Mouse (Mus musculus): Measurements from ENCODE around the gene Vps8. TPM values are rescaled to one million over a fixed set of nuclear protein-coding genes. Genes with fewer than 3 reads are reported as not detected.
"Not testable (repeated sequence)": the region's sequence is repeated elsewhere in the genome, so short reads cannot be mapped to it uniquely, and the experiment has no call there.

Vps8 gene
- polyA plus RNA-seq, 1 experiment from 2014 or later: 25.4 TPM

DNA sequence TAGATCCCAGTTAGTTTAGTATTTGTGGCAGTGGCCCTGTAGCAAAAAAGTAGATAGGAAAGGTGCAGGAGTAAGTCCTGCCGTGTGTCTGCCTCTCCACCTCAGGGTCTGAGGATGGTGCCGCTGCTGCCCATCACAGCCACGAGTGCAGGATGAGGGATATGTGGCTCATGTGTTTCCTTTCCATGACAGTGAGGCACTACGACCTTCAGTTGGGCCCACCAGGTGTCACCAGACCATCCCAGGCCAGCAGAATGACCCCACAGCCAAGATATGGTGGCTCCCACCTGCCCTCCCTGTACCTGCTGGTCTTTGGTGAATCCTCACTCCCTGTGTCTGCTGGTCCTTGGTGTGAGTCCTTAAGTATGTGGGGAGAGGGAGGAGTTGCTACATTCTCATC is 228.2 kb downstream of the Vps8 start:
- ATAC-seq (replicated peaks; ENCODE audit: extremely low read depth, insufficient read depth, low FRiP score): no peak
- no peak overlapping the region for H3K27ac ChIP-seq (ENCODE audit: low read length)
- peaks cover 12% of the 10 kb centered on the region for H3K4me1 ChIP-seq (ENCODE audit: control insufficient read depth, insufficient read depth, low read length)
- H3K9ac ChIP-seq (ENCODE audit: low read length): no peak overlapping the region
- no peaks in the 10 kb centered on the region for H3K27me3 ChIP-seq (ENCODE audit: control insufficient read depth, insufficient read depth, low read length)
- H3K9me3 ChIP-seq (replicated peaks; ENCODE audit: control insufficient read depth, low read length): no peaks in the 10 kb centered on the region
- WGBS: 86% methylated on average over 4 of the region's 4 CpGs
- H3K36me3 ChIP-seq (ENCODE audit: control insufficient read depth, insufficient read depth): peaks cover 15% of the 10 kb centered on the region
- H3K4me3 ChIP-seq (ENCODE audit: low read length): no peak overlapping the region
- no peak overlapping the region for H3K4me2 ChIP-seq (ENCODE audit: low read depth, low read length)

DNA sequence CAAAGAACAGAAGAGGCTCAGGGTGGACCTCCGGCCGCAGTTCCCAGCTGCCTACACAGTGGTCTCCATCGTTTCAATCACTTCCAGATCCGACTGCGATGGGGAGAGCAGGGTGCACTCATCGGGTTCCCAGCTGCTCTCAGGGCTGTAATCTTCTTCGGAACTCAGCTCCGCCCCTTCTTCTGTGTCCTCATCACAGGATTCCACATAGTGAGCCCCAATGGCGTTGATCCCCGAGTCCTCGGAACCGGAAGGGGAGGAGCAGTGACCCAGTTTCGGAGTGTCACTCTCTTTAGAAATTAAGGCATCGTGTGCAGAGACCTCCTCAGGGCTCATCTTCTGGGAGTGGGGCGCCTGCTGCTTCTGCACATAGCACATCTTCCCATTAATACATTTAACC is 230.2 kb downstream of the Vps8 start:
- Histone ChIP-seq H3K9me3 (replicated peaks; ENCODE audit: control insufficient read depth, low read length) (no peaks in the 10 kb centered on the region), H3K9ac (ENCODE audit: low read length) (no peak overlapping the region), H3K27ac (ENCODE audit: low read length) (no peak overlapping the region), H3K27me3 (ENCODE audit: control insufficient read depth, insufficient read depth, low read length) (no peaks in the 10 kb centered on the region), H3K4me1 (ENCODE audit: control insufficient read depth, insufficient read depth, low read length) (peaks cover 5% of the 10 kb centered on the region; the same call in 1 of the 2 replicates), H3K4me2 (ENCODE audit: low read depth, low read length) (no peak overlapping the region), H3K36me3 (ENCODE audit: control insufficient read depth, insufficient read depth) (peaks cover 14% of the 10 kb centered on the region), H3K4me3 (ENCODE audit: low read length) (no peak overlapping the region)
- no peak for ATAC-seq (replicated peaks; ENCODE audit: extremely low read depth, insufficient read depth, low FRiP score)
- WGBS: 78% methylated on average over 15 of the region's 15 CpGs

DNA sequence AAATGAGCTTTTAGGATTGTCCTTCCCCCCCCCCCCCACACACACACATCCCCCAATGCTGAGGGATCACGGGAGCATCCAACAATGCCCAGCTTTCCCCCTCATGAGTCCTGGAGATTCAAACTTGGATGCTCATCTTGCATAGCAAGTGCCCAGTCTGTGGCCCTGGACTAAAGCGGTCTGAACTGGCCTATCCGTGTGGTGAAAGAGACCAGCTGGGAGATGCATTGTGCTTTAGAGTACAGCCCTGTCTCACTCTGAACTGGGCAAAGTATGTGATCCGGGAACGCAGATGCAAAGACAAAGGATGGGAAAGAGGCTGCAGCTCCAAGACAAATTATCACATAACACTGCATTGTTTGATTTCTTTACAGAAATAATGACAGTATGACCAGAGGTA is 231.5 kb downstream of the Vps8 start:
- Histone ChIP-seq H3K27ac (ENCODE audit: low read length) (no peak overlapping the region), H3K27me3 (ENCODE audit: control insufficient read depth, insufficient read depth, low read length) (no peaks in the 10 kb centered on the region), H3K36me3 (ENCODE audit: control insufficient read depth, insufficient read depth) (peaks cover 11% of the 10 kb centered on the region), H3K4me1 (ENCODE audit: control insufficient read depth, insufficient read depth, low read length) (peaks cover 5% of the 10 kb centered on the region; the same call in 1 of the 2 replicates), H3K9ac (ENCODE audit: low read length) (no peak overlapping the region), H3K4me2 (ENCODE audit: low read depth, low read length) (no peak overlapping the region), H3K4me3 (ENCODE audit: low read length) (no peak overlapping the region), H3K9me3 (replicated peaks; ENCODE audit: control insufficient read depth, low read length) (no peaks in the 10 kb centered on the region)
- WGBS: 71% methylated on average over 5 of the region's 5 CpGs
- ATAC-seq (replicated peaks; ENCODE audit: extremely low read depth, insufficient read depth, low FRiP score): no peak

DNA sequence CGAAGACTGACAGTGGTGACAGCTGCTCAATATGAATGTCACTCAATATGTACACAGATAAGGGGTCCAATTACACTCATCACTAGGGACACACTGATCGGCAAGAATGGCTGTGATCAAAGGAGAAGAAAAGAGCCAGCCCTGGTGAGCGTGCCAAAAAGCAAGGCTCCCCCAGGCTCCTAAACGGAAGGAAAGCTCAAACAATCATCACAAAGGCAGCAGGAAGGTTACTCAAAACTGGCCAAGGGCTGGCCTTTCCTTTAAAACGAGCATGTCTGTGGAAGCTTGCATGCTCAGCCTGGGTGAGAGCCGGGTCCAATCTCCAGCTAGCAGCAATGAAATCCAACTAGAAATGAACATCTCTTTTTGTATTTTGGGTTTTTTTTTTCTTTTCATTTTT is 232.4 kb downstream of the Vps8 start:
- no peak for ATAC-seq (replicated peaks; ENCODE audit: extremely low read depth, insufficient read depth, low FRiP score)
- no peak overlapping the region for H3K9ac ChIP-seq (ENCODE audit: low read length)
- no peak overlapping the region for H3K4me3 ChIP-seq (ENCODE audit: low read length)
- no peak overlapping the region for H3K4me2 ChIP-seq (ENCODE audit: low read depth, low read length)
- peaks cover 13% of the 10 kb centered on the region for H3K36me3 ChIP-seq (ENCODE audit: control insufficient read depth, insufficient read depth)
- H3K27me3 ChIP-seq (ENCODE audit: control insufficient read depth, insufficient read depth, low read length): no peaks in the 10 kb centered on the region
- H3K4me1 ChIP-seq (ENCODE audit: control insufficient read depth, insufficient read depth, low read length): peaks cover 5% of the 10 kb centered on the region; the same call in 1 of the 2 replicates
- H3K9me3 ChIP-seq (replicated peaks; ENCODE audit: control insufficient read depth, low read length): no peaks in the 10 kb centered on the region
- H3K27ac ChIP-seq (ENCODE audit: low read length): no peak overlapping the region
- WGBS: 25% methylated on average over 6 of the region's 6 CpGs

DNA sequence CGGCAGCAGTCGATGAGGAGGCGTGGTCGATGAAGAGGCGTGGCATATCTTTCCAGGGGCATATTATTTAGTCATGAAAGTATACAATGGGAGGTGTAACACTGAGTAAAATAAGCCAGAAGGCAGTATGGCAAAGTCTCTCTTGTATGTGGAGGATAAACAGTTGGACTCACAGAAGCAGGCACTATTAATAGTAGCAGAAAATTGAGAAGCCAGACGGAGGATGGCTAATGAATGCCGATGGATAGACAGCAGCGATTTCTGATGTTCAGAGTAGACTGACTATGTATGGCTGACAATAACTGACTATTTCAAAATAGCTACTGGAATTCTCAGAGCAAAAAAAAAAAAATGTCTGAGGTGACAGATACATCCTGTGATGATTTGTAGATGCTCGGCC is 233.0 kb downstream of the Vps8 start:
- H3K36me3 ChIP-seq (ENCODE audit: control insufficient read depth, insufficient read depth): peaks cover 13% of the 10 kb centered on the region
- no peak overlapping the region for H3K27ac ChIP-seq (ENCODE audit: low read length)
- WGBS: 69% methylated on average over 9 of the region's 9 CpGs
- no peaks in the 10 kb centered on the region for H3K9me3 ChIP-seq (replicated peaks; ENCODE audit: control insufficient read depth, low read length)
- H3K4me3 ChIP-seq (ENCODE audit: low read length): no peak overlapping the region
- H3K4me2 ChIP-seq (ENCODE audit: low read depth, low read length): no peak overlapping the region
- no peaks in the 10 kb centered on the region for H3K27me3 ChIP-seq (ENCODE audit: control insufficient read depth, insufficient read depth, low read length)
- H3K9ac ChIP-seq (ENCODE audit: low read length): no peak overlapping the region
- peaks cover 5% of the 10 kb centered on the region; the same call in 1 of the 2 replicates for H3K4me1 ChIP-seq (ENCODE audit: control insufficient read depth, insufficient read depth, low read length)
- no peak for ATAC-seq (replicated peaks; ENCODE audit: extremely low read depth, insufficient read depth, low FRiP score)

DNA sequence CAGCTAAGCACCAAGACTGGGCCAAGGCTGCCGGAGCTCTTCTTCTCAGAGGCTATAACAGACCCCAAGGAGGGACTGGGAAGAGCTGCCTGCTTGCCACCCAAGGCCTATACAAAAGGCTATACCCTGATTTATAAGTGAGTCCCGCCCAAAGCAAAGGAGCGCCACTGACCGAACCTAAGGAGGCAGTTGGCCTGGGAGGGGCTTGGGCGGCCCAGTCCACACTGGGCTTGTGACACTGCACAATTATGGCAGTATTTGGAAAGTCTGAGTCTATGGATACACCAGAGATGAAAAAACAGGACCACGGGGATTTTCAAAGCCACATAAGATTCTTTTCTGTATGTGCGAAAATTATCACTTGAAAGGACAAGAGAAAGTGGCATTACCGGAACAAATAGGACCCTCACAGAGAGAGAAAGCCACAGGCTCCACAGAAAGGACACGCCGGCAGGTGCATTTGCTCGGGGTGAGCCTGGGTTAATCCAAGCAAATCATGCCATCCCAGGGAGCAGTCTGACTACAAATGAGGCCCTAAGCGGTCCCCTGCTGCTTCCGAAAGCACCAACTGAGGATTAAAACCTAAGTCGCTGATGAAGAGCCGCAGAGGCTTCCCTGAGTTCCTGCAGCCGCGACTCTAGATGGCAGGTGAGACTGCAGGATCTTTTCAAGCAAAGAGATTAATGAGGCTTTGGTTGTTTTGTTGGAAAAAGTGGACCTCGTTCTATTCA is 241.9 kb downstream of the Vps8 start:
- Histone ChIP-seq H3K4me2 (ENCODE audit: low read depth, low read length) (no peak overlapping the region), H3K27ac (ENCODE audit: low read length) (no peak overlapping the region), H3K4me3 (ENCODE audit: low read length) (no peak overlapping the region), H3K9ac (ENCODE audit: low read length) (no peak overlapping the region), H3K9me3 (replicated peaks; ENCODE audit: control insufficient read depth, low read length) (peaks cover 4% of the 10 kb centered on the region), H3K4me1 (ENCODE audit: control insufficient read depth, insufficient read depth, low read length) (peaks cover 2% of the 10 kb centered on the region), H3K27me3 (ENCODE audit: control insufficient read depth, insufficient read depth, low read length) (no peaks in the 10 kb centered on the region), H3K36me3 (ENCODE audit: control insufficient read depth, insufficient read depth) (no peaks in the 10 kb centered on the region)
- WGBS: 56% methylated on average over 18 of the region's 18 CpGs
- ATAC-seq (replicated peaks; ENCODE audit: extremely low read depth, insufficient read depth, low FRiP score): no peak

DNA sequence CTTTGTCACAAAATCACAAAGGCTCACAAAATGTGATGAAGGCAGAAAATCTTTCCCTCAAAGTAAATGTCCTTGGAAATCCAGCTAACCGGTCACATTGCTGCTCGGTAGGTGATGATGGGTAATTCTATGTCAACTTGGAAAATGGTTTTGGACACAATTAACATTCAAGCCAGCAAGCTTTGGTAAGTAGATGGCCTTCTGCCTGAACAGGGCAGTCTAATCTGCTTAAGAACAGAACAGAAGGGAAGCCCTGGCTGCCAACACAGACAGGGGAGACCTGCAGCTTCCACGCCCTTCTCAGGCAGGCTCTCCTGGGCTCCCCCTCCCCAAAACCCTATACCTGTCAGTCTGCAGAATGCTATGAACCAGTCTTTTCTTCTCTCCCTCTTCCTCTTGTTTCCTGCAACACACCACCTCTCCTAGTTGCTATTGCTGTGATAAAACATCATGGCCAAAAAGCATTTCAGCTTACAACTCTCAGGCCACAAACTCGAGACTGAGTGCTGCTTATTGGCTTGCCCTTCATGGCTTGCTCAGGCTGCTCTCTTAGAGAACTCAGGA is 242.6 kb downstream of the Vps8 start:
- Histone ChIP-seq H3K4me1 (ENCODE audit: control insufficient read depth, insufficient read depth, low read length) (peaks cover 2% of the 10 kb centered on the region), H3K4me3 (ENCODE audit: low read length) (no peak overlapping the region), H3K4me2 (ENCODE audit: low read depth, low read length) (no peak overlapping the region), H3K9me3 (replicated peaks; ENCODE audit: control insufficient read depth, low read length) (peaks cover 4% of the 10 kb centered on the region), H3K27me3 (ENCODE audit: control insufficient read depth, insufficient read depth, low read length) (no peaks in the 10 kb centered on the region), H3K36me3 (ENCODE audit: control insufficient read depth, insufficient read depth) (no peaks in the 10 kb centered on the region), H3K27ac (ENCODE audit: low read length) (no peak overlapping the region), H3K9ac (ENCODE audit: low read length) (0 out of 2 replicates have a peak overlapping the region, but pooled peaks have one; percentile 28)
- 42% methylated on average over 4 of the region's 4 CpGs for WGBS
- ATAC-seq (replicated peaks; ENCODE audit: extremely low read depth, insufficient read depth, low FRiP score): no peak

DNA sequence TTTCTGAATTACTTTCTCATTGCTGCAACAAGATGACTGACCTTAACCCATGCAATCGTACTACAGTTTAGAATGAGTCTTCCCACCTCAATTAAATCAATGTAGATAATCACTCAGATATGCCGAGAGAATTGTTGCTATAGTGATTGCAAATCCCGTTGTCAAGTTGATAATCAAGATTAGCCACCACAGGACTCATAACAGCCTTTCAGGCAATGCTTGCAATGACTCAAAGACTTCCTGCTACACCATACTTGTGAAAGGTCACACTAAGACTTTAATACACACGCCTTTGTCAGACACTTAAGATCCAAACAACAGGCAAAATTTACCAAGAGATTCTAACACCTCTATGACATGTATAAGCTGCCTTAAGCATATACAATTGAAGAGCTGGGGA is 249.0 kb downstream of the Vps8 start:
- H3K4me2 ChIP-seq (ENCODE audit: low read depth, low read length): no peak overlapping the region
- no peaks in the 10 kb centered on the region for H3K27me3 ChIP-seq (ENCODE audit: control insufficient read depth, insufficient read depth, low read length)
- H3K4me1 ChIP-seq (ENCODE audit: control insufficient read depth, insufficient read depth, low read length): no peaks in the 10 kb centered on the region
- H3K9ac ChIP-seq (ENCODE audit: low read length): no peak overlapping the region
- H3K27ac ChIP-seq (ENCODE audit: low read length): no peak overlapping the region
- H3K36me3 ChIP-seq (ENCODE audit: control insufficient read depth, insufficient read depth): peaks cover 4% of the 10 kb centered on the region
- WGBS: 80% methylated on average over 4 of the region's 4 CpGs
- no peak for ATAC-seq (replicated peaks; ENCODE audit: extremely low read depth, insufficient read depth, low FRiP score)
- no peak overlapping the region for H3K4me3 ChIP-seq (ENCODE audit: low read length)
- peaks cover 4% of the 10 kb centered on the region for H3K9me3 ChIP-seq (replicated peaks; ENCODE audit: control insufficient read depth, low read length)

DNA sequence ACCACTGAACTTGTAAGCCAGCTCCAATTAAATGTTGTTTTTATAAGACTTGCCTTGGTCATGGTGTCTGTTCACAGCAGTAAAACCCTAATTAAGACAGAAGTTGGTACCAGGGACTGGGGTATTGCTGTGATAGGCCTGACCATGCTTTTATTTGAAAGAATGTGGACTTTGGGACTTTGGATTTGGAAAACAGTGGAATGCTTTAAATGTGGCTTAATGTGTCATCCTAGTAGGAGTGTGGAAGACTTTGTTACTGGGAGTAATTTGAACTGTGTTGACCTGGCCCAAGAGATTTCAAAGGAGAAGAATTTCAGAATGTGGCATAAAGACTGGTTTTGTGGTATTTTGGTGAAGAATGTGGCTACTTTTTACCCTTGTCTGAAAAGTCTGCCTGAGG is 250.1 kb downstream of the Vps8 start:
- not testable (repeated sequence) for H3K27ac ChIP-seq (ENCODE audit: low read length); H3K4me2 ChIP-seq (ENCODE audit: low read depth, low read length); H3K27me3 ChIP-seq (ENCODE audit: control insufficient read depth, insufficient read depth, low read length); H3K36me3 ChIP-seq (ENCODE audit: control insufficient read depth, insufficient read depth); H3K9me3 ChIP-seq (replicated peaks; ENCODE audit: control insufficient read depth, low read length); H3K4me3 ChIP-seq (ENCODE audit: low read length); H3K9ac ChIP-seq (ENCODE audit: low read length); ATAC-seq (replicated peaks; ENCODE audit: extremely low read depth, insufficient read depth, low FRiP score); H3K4me1 ChIP-seq (ENCODE audit: control insufficient read depth, insufficient read depth, low read length)

All from heart, embryonic 16.5 days (tissue).